Mouse (Mus musculus) heart, embryonic 11.5 days (tissue): ENCODE measurements around the gene Plekhj1. TPM values are rescaled to one million over a fixed set of nuclear protein-coding genes. Genes with fewer than 3 reads are reported as not detected.

Source experiments
- ATAC-seq: fragments of 200-750 bp; cut with Nextera tagmentation; replicated peaks from 2 replicates; pipeline ENCODE4 v1.8.0; 2017; ENCODE audit warnings: moderate library complexity; ENCODE audit not compliant: insufficient number of reproducible peaks, low FRiP score, low TSS enrichment
- H3K27ac ChIP-seq: fragments of 300-500 bp; sonication (generic); 2 replicates; pipeline ENCODE4 v1.5.1; 2014; ENCODE audit warnings: mild to moderate bottlenecking, low read depth, low read length
- H3K27me3 ChIP-seq: fragments of 300-500 bp; sonication (generic); 2 replicates; pipeline ENCODE4 v1.6.1; 2014; ENCODE audit warnings: mild to moderate bottlenecking, low read length, mixed read lengths; ENCODE audit not compliant: control insufficient read depth, insufficient read depth
- H3K36me3 ChIP-seq: fragments of 300-500 bp; sonication (generic); 2 replicates; pipeline ENCODE4 v1.6.1; 2014; ENCODE audit warnings: mild to moderate bottlenecking, low read length, moderate library complexity, mixed read lengths; ENCODE audit not compliant: control insufficient read depth, insufficient read depth
- H3K4me1 ChIP-seq: fragments of 300-500 bp; sonication (generic); 2 replicates; pipeline ENCODE4 v1.6.1; 2014; ENCODE audit warnings: low read length; ENCODE audit not compliant: control insufficient read depth, insufficient read depth
- H3K4me2 ChIP-seq: fragments of 300-500 bp; sonication (generic); 2 replicates; pipeline ENCODE4 v1.6.1; 2014; ENCODE audit warnings: mild to moderate bottlenecking, moderate library complexity
- H3K4me3 ChIP-seq: fragments of 300-500 bp; sonication (generic); 2 replicates; pipeline ENCODE4 v1.5.1; 2014; ENCODE audit warnings: low read depth, low read length
- H3K9ac ChIP-seq: fragments of 300-500 bp; sonication (generic); 2 replicates; pipeline ENCODE4 v1.6.1; 2014; ENCODE audit warnings: mild to moderate bottlenecking, low read depth, low read length, moderate library complexity
- H3K9me3 ChIP-seq: fragments of 300-500 bp; sonication (generic); replicated peaks from 2 replicates; pipeline ENCODE4 v1.6.1; 2016; ENCODE audit warnings: low read length; ENCODE audit not compliant: control insufficient read depth
- WGBS: fragments of 180-500 bp; shearing (Covaris S2); extraction: QIAGEN DNeasy Blood & Tissue Kit; methylation state at CpG from one replicate; pipeline ENCODE4 v1.1.7; 2014; ENCODE audit not compliant: insufficient replicate concordance; 5-methylcytosine and 5-hydroxymethylcytosine counted together
- polyA plus RNA-seq: library from polyadenylated mRNA; unstranded; fragments of >200 nt; fragmentation: Nextera tagmentation; extraction: Ambion mirVana; gene quantifications from 2 replicates; pipeline ENCODE4 v1.2.1, GENCODE M21; 2014

Gene Plekhj1
- polyA plus RNA-seq, 1 experiment from 2014 or later, result 97.7 TPM

DNA sequence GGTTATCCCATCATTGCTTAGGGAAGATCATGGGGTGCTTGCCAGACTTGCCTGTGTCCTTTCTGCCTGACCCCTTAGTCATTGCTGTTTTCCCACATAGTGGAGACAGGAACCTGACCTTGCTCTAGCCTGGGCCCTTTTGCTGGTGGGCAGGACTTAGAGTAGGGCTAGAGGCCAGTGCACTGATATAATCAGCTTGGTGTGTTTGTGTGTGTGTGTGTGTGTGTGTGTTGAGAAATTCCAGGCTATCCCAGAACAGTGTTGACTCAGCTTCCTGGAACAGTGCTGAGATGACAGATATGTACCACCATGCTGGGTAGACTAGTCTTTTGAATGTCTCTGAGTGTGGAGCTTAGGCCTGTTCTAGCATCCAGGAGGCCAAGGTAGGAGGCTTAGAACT lies 18.9 kb downstream of the Plekhj1 start:
- no peak overlapping the region for H3K4me2 ChIP-seq
- peaks cover 19% of the 10 kb centered on the region for H3K4me1 ChIP-seq
- no peak overlapping the region for H3K4me3 ChIP-seq
- no peak overlapping the region for H3K27ac ChIP-seq
- H3K36me3 ChIP-seq, result peaks cover 43% of the 10 kb centered on the region
- no peaks in the 10 kb centered on the region for H3K9me3 ChIP-seq
- no peaks in the 10 kb centered on the region for H3K27me3 ChIP-seq
- ATAC-seq, result no peak
- H3K9ac ChIP-seq, result no peak overlapping the region

DNA sequence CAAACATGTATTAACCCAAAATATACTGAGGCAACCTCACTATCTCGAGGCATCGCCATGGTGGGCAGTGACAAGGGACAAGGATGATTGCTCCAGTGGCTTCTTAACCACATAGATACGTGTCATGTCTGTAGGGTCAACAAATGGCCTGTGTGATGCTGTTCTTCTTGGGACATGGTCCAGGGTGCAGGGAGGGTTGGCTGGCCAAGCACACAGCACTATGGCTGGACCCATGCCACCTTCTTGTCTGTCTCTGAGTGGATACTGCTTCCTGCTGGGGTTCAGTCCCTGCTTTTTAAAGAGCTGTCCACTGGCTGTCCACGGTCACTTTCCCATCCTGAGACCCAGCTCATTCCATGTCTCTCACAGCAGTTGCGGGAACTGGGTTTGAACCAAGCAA lies 21.3 kb downstream of the Plekhj1 start:
- Histone ChIP-seq H3K4me1 (peaks cover 39% of the 10 kb centered on the region), H3K27ac (no peak overlapping the region), H3K36me3 (peaks cover 47% of the 10 kb centered on the region), H3K4me3 (no peak overlapping the region), H3K9ac (no peak overlapping the region), H3K27me3 (no peaks in the 10 kb centered on the region), H3K9me3 (no peaks in the 10 kb centered on the region), H3K4me2 (no peak overlapping the region)
- no peak for ATAC-seq
- 93% methylated on average over 5 of the region's 5 CpGs for WGBS

DNA sequence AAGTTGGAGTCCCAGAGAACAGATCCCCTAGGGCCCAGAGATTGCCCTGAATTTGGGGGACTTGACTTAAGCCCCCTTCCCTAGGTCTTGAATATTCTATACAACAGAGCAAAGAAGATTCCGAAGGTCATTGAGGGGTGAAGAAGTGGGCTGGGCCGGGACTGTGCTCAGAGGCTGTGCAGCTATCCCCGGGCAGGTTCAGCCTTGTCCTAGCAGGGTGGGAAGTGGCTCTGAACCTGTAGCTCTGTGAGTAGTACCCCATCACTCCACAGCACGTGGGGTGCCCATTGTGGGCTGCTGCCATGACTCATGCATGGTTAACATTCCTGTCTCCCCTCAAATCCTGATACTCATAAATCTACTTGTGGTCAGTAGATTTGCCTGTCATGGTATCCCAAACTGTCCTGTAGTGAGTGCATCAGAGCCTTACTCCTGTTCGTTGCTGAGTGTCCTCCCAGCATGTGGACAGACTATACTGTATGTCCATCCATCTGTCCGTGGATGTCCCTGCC lies 22.0 kb downstream of the Plekhj1 start:
- no peak overlapping the region for H3K4me2 ChIP-seq
- no peak overlapping the region for H3K4me3 ChIP-seq
- 83% methylated on average over 6 of the region's 6 CpGs for WGBS
- H3K9me3 ChIP-seq, result no peaks in the 10 kb centered on the region
- ATAC-seq, result no peak
- no peaks in the 10 kb centered on the region for H3K27me3 ChIP-seq
- H3K9ac ChIP-seq, result peak overlapping the region; percentile 31; the same call in 1 of the 2 replicates
- peak overlapping the region; percentile 41 for H3K27ac ChIP-seq
- H3K36me3 ChIP-seq, result peaks cover 44% of the 10 kb centered on the region
- peaks cover 39% of the 10 kb centered on the region for H3K4me1 ChIP-seq

DNA sequence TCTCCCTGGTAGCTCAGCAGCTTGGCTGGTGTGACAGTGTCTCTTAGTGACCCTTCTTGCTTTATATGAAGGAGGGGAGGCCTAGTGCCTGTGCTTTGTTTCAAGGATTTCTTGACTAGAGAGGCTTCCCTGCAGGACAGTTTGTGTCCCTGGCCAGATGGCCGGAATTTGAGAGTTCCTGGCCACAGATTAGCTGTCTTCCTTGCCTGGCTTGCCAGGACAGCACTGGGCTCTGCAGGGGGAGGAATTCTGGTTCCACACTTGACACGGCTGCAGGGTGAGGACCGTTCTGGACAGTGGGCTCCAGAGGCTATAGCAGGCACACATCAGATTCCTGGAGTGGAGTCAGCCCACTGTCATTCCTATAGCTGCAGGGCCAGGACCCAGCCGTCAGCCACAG lies 22.7 kb downstream of the Plekhj1 start:
- H3K9me3 ChIP-seq, result no peaks in the 10 kb centered on the region
- H3K27ac ChIP-seq, result peak overlapping the region; percentile 41; the same call in 1 of the 2 replicates
- peaks cover 47% of the 10 kb centered on the region for H3K36me3 ChIP-seq
- no peaks in the 10 kb centered on the region for H3K27me3 ChIP-seq
- no peak overlapping the region for H3K4me3 ChIP-seq
- H3K9ac ChIP-seq, result peak overlapping the region; percentile 31; the same call in 1 of the 2 replicates
- peaks cover 39% of the 10 kb centered on the region for H3K4me1 ChIP-seq
- H3K4me2 ChIP-seq, result no peak overlapping the region
- 76% methylated on average over 4 of the region's 4 CpGs for WGBS
- no peak for ATAC-seq

DNA sequence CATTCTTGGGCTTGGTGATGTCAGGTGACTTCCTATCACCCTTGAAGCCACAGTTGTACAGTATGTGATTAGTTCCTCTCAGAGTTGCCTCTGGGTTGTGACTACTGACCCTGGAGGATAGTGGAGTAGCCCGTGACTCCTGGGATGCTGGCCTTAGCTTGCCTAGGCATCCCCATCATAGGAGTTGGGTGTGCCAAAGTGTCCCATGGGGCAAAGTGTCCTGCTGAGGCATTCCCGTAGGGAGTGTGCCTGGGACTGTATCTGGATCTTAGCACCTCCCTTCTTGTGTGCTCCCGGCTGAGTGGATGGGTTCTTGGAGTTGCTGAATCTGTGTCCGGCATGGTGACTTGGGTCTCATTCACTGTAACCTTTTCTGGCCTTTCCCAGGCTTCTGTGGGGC lies 23.4 kb downstream of the Plekhj1 start:
- Histone ChIP-seq H3K9ac (0 out of 2 replicates have a peak overlapping the region, but pooled peaks have one; percentile 0), H3K27ac (peak overlapping the region; percentile 31), H3K4me3 (no peak overlapping the region), H3K27me3 (no peaks in the 10 kb centered on the region), H3K36me3 (peaks cover 46% of the 10 kb centered on the region), H3K4me2 (no peak overlapping the region), H3K4me1 (peaks cover 39% of the 10 kb centered on the region), H3K9me3 (no peaks in the 10 kb centered on the region)
- peak; percentile 5; the same call in 1 of the 2 replicates for ATAC-seq
- WGBS, result 55% methylated on average over 4 of the region's 4 CpGs

DNA sequence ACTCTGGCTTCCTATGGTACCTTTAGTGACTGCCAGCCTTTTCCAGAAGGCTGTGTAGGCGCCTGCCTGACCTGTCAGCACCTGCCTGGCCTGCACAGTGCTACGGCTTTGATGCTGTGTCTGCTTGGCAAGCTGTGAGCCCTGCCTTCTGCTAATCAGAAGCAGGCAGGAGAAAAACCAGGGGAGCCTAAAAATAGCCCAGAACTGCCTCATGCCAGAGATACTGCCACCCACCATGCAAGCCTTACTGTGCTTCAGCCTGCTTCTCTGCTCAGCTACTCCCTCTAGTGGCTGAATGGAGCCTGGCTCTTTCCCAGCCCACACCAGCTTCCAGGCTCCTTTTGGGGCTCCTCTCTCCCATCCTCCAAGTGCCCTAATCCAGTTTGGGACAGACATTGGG lies 23.9 kb downstream of the Plekhj1 start:
- H3K27me3 ChIP-seq, result no peaks in the 10 kb centered on the region
- peaks cover 39% of the 10 kb centered on the region for H3K4me1 ChIP-seq
- H3K27ac ChIP-seq, result peak overlapping the region; percentile 94
- no peak overlapping the region; the same call in 1 of the 2 replicates for H3K4me2 ChIP-seq
- peaks cover 47% of the 10 kb centered on the region for H3K36me3 ChIP-seq
- ATAC-seq, result peak; percentile 72
- no peaks in the 10 kb centered on the region for H3K9me3 ChIP-seq
- no peak overlapping the region for H3K9ac ChIP-seq
- no peak overlapping the region for H3K4me3 ChIP-seq
- 17% methylated on average over 2 of the region's 2 CpGs for WGBS

DNA sequence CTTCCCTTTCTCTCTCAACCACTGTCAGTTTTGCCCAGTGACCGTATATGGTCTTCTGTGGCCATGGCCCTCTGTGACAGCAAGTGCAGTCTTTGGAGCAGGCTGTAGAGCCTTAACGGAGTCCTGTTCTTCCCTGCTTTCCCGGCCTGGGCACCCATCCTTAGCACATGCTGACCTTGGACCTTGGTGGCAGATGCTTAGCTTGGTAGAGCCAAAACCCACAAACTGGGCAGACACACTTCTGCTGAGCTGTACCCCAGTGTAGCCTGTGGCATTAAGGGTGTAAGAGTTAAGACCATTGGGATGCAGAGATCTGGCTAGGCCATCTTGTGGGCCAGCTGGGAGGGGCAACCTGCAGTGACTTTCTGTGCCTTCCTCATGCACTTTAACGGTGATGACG lies 24.6 kb downstream of the Plekhj1 start:
- H3K4me2 ChIP-seq, result peak overlapping the region; percentile 41

DNA sequence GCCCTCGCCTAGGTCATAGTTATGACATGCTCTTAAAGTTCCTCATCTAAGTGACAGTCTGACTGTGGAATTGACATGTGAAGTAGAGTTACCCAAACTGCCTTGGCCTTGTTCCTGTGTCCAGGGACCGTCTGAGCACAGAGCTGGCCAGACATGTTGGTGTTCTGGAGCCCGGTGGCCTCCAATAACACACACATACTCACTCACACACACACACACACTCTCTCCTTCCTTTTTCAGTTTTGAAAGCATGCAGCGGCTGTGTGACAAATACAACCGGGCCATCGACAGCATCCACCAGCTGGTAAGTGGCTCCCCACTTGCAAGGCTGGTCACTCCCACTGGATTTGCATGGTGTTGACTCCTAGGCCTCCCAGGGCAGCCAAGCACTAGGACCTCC lies 30.1 kb downstream of the Plekhj1 start:
- ATAC-seq, result no peak
- Histone ChIP-seq H3K9me3 (no peaks in the 10 kb centered on the region), H3K4me2 (no peak overlapping the region), H3K27ac (no peak overlapping the region), H3K36me3 (peaks cover 33% of the 10 kb centered on the region), H3K4me1 (peaks cover 13% of the 10 kb centered on the region), H3K27me3 (no peaks in the 10 kb centered on the region), H3K4me3 (no peak overlapping the region), H3K9ac (no peak overlapping the region)
- 92% methylated on average over 6 of the region's 6 CpGs for WGBS

More for the DNA sequence above, 24.6 kb downstream of the Plekhj1 start:
- H3K9ac ChIP-seq, result peak overlapping the region; percentile 44; the same call in 1 of the 2 replicates
- H3K27me3 ChIP-seq, result no peaks in the 10 kb centered on the region
- H3K36me3 ChIP-seq, result peaks cover 45% of the 10 kb centered on the region
- no peaks in the 10 kb centered on the region for H3K9me3 ChIP-seq
- H3K27ac ChIP-seq, result peak overlapping the region; percentile 94
- no peak overlapping the region for H3K4me3 ChIP-seq
- ATAC-seq, result no peak
- peaks cover 39% of the 10 kb centered on the region for H3K4me1 ChIP-seq
- 60% methylated on average over 5 of the region's 5 CpGs for WGBS

DNA sequence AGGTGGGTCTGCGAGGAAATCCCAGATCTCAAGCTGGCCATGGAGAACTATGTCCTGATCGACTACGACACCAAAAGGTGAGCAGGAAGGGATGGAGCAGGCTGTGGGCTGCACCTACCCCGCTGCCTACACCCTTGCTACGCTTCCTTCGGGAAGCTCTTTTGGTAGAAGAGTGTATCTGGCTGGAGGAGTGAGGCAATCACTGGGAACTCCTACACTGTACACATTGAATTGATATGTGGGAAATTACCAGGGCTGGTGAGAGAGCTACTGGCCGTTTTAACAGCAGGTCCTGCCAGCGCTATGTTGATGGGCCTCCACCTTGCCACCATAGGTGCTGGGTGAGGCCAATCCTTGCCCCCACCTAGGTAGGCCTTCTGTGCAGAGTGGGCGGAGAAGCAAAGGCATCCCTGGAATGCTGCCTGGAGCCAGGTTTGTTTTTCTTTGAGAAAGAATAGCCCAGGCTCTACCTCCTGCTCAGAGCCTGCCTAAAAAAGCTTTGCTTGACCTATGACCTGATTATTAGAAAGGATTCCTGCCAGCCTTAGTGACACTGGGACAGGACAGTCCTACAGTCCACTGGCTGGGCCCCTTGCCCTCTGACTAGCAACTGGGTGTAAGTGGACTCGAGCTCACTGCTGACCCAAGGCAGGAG lies 32.1 kb downstream of the Plekhj1 start:
- ATAC-seq, result no peak
- no peaks in the 10 kb centered on the region for H3K27me3 ChIP-seq
- peaks cover 23% of the 10 kb centered on the region for H3K36me3 ChIP-seq
- H3K27ac ChIP-seq, result no peak overlapping the region
- peaks cover 7% of the 10 kb centered on the region for H3K4me1 ChIP-seq
- H3K4me2 ChIP-seq, result no peak overlapping the region
- 74% methylated on average over 10 of the region's 10 CpGs for WGBS
- H3K9me3 ChIP-seq, result no peaks in the 10 kb centered on the region
- no peak overlapping the region for H3K4me3 ChIP-seq
- H3K9ac ChIP-seq, result no peak overlapping the region
